Mouse (Mus musculus) cerebellum, adult 9-11 months (tissue): ENCODE measurements around the gene Gskip.

Experiments used
- DNase-seq: peaks from one replicate; pipeline ENCODE4 v3.0.0; 2022

The Gskip gene

GRCm38 (mm10) chr12:105683933-105684901 is at the start of gene Gskip:
Gskip (plus strand) TSS chr12:105684829.
- peak; percentile 68 for DNase-seq

GRCm38 (mm10) chr12:105636551-105636950 is 48.1 kb upstream of the Gskip start:
- DNase-seq: no peak

- no peak for DNase-seq
Observed at GRCm38 (mm10) chr12:105637554-105637953, 47.1 kb upstream of the Gskip start.

- no peak for DNase-seq
Observed at GRCm38 (mm10) chr12:105642770-105643321, 41.8 kb upstream of the Gskip start.

- no peak for DNase-seq
Observed at GRCm38 (mm10) chr12:105655850-105656249, 28.8 kb upstream of the Gskip start.

- DNase-seq: no peak
Observed at GRCm38 (mm10) chr12:105676274-105676673, 8.4 kb upstream of the Gskip start.

- DNase-seq: no peak
Observed at GRCm38 (mm10) chr12:105678211-105678610, 6.4 kb upstream of the Gskip start.

GRCm38 (mm10) chr12:105678762-105679161 is 5.9 kb upstream of the Gskip start:
- DNase-seq: no peak

GRCm38 (mm10) chr12:105685001-105685691 is 517 bp downstream of the Gskip start, which contains the start of gene Atg2b:
Atg2b (minus strand) TSS chr12:105685211.
- peak; percentile 96 for DNase-seq

- no peak for DNase-seq
Observed at GRCm38 (mm10) chr12:105686791-105687190, 2.2 kb downstream of the Gskip start.

GRCm38 (mm10) chr12:105687416-105687815 is 2.8 kb downstream of the Gskip start:
- no peak for DNase-seq

- no peak for DNase-seq
Observed at GRCm38 (mm10) chr12:105688546-105688945, 3.9 kb downstream of the Gskip start.

- no peak for DNase-seq
Observed at GRCm38 (mm10) chr12:105689435-105689834, 4.8 kb downstream of the Gskip start.

- peak; percentile 17 for DNase-seq
Observed at GRCm38 (mm10) chr12:105694021-105694420, 9.4 kb downstream of the Gskip start.

- no peak for DNase-seq
Observed at GRCm38 (mm10) chr12:105695848-105696247, 11.2 kb downstream of the Gskip start.

GRCm38 (mm10) chr12:105697104-105697780 is 12.6 kb downstream of the Gskip start:
- DNase-seq: peak; percentile 50

- no peak for DNase-seq
Observed at GRCm38 (mm10) chr12:105700433-105700832, 15.8 kb downstream of the Gskip start.

- DNase-seq: peak; percentile 13
Observed at GRCm38 (mm10) chr12:105705799-105706487, 21.3 kb downstream of the Gskip start, which contains the start of gene Ak7. Ak7 (plus strand) TSS chr12:105705976.

GRCm38 (mm10) chr12:105718616-105719015 is 34.0 kb downstream of the Gskip start:
- peak; percentile 55 for DNase-seq

- DNase-seq: no peak
Observed at GRCm38 (mm10) chr12:105720196-105720595, 35.6 kb downstream of the Gskip start.

- no peak for DNase-seq
Observed at GRCm38 (mm10) chr12:105721452-105722132, 37.0 kb downstream of the Gskip start.
